Mouse (Mus musculus) C2C12 (cell line): ENCODE results near the gene Rgs4. TPM values are rescaled to one million over a fixed set of nuclear protein-coding genes. Genes with fewer than 3 reads are reported as not detected.
A peak's percentile ranks its signal among the peaks of the same experiment; 100 is the strongest.

Experiments used
- H3K27me3 ChIP-seq: one replicate; pipeline ENCODE4 v1.6.1; 2011; ENCODE audit not compliant: control insufficient read depth, insufficient read depth, insufficient read length
- H3K36me3 ChIP-seq: one replicate; pipeline ENCODE4 v1.6.1; 2011; ENCODE audit not compliant: control insufficient read depth, insufficient read depth
- H3K4me3 ChIP-seq: one replicate; pipeline ENCODE4 v1.5.1; 2011; ENCODE audit warnings: mild to moderate bottlenecking, control low read depth; ENCODE audit not compliant: poor library complexity, insufficient read depth, severe bottlenecking
- H3K79me2 ChIP-seq: one replicate; pipeline ENCODE4 v1.6.1; 2011; ENCODE audit not compliant: control insufficient read depth, insufficient read depth
- H3K79me3 ChIP-seq: one replicate; pipeline ENCODE4 v1.6.1; 2011; ENCODE audit warnings: low read depth, control low read depth
- H3ac ChIP-seq: one replicate; pipeline ENCODE3; 2011; ENCODE audit warnings: low read depth; ENCODE audit not compliant: control insufficient read depth, insufficient read length
- CEBPB ChIP-seq: IDR thresholded peaks from one replicate; pipeline ENCODE4 v1.6.1; 2011; ENCODE audit warnings: low read depth, mild to moderate bottlenecking, control low read depth, moderate library complexity
- CTCF ChIP-seq: IDR thresholded peaks from one replicate; pipeline ENCODE4 v1.5.1; 2011; ENCODE audit not compliant: control insufficient read depth, insufficient read depth, insufficient read length
- FOSL1 ChIP-seq: IDR thresholded peaks from one replicate; pipeline ENCODE4 v1.8.0; 2011; ENCODE audit warnings: mild to moderate bottlenecking, low read length; ENCODE audit not compliant: poor library complexity, insufficient read depth, severe bottlenecking
- MAX ChIP-seq: IDR thresholded peaks from one replicate; pipeline ENCODE4 v1.6.1; 2011; ENCODE audit warnings: mild to moderate bottlenecking, control low read depth
- MYOD1 ChIP-seq: IDR thresholded peaks from one replicate; pipeline ENCODE4 v1.6.1; 2011; ENCODE audit warnings: low read depth; ENCODE audit not compliant: control insufficient read depth, insufficient read length
- MYOG ChIP-seq: IDR thresholded peaks from one replicate; pipeline ENCODE4 v1.6.1; 2011; ENCODE audit not compliant: control insufficient read depth, insufficient read length; ENCODE audit errors: extremely low read depth
- USF1 ChIP-seq: IDR thresholded peaks from one replicate; pipeline ENCODE4 v1.6.1; 2011; ENCODE audit warnings: low read depth, mild to moderate bottlenecking, control low read depth, moderate library complexity
- long read RNA-seq, 2 experiments: library from polyadenylated mRNA; unstranded; transcript quantifications; one replicate each; pipeline ENCODE4 v2.0.0; 2019 to 2020
- polyA plus RNA-seq: library from polyadenylated mRNA; unstranded; fragments of >200 nt; fragmentation: generic; extraction: Trizol; gene quantifications from one replicate; pipeline ENCODE4 v1.2.1, GENCODE M21; 2012; ENCODE audit warnings: missing spikeins

Gene Rgs4
- 1.1 TPM for polyA plus RNA-seq
- long read RNA-seq, experiment 1, partial matches to known transcripts: 0 of 1 reads
- long read RNA-seq, experiment 1, other reads (novel, unspliced or antisense): 0 of 1 reads
- long read RNA-seq, experiment 2, partial matches to known transcripts: 0 of 1 reads
- long read RNA-seq, experiment 2, other reads (novel, unspliced or antisense): 0 of 1 reads

DNA sequence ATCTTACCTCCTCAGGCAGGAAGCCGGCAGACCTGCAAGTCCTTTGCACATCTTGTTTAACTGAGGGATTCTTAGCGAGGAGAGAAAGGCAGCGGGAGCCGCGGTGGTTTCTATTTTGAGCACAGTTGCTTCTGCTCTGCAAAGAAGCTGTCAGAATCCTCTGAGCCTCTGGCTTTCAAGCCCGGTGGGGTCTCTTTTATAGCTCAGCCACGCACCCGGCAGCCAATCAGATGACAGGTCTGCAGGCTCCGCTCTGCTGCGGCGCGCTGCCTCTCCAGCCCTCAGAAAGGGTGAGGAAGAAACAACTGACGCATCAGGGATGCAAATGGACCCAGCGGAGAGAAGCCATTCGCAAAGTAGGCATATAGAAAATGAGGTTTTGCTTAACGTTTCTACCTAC lies at the start of gene Rgs4:
TSS of gene Rgs4 (minus strand) at position 170 of the 400 bp plus-strand sequence.
- H3K27me3 ChIP-seq: no peaks in the 10 kb centered on the region
- no peak within 1 kb of the TSS for H3ac ChIP-seq
- peak within 1 kb of the TSS; percentile 14 for H3K4me3 ChIP-seq

DNA sequence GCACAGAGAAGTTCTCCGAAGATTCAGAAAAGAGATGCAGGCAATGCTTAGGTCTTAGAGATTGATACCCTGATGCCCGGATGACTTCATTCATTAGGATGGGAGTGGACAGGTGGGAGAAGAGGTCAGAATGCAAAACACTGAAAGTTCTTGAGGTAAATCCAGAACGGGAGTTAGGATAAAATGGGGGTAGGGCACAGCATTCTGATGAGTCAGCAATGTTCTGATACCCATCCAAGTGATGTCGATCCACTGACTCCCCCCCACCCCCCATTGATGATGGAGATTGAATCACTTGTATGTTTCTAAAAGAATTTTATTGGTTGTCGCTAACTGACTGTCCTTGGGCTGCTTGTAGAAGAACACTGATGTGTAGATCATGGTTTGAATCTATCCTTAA lies 45.0 kb upstream of the Rgs4 start:
- H3ac ChIP-seq: no peak overlapping the region
- no peak overlapping the region for H3K4me3 ChIP-seq
- TF ChIP-seq CTCF: no peak
- TF ChIP-seq MYOG: no peak
- TF ChIP-seq MAX: no peak
- TF ChIP-seq MYOD1: no peak
- no peak for TF ChIP-seq FOSL1
- TF ChIP-seq USF1: no peak
- no peak for TF ChIP-seq CEBPB
- no peaks in the 10 kb centered on the region for H3K27me3 ChIP-seq
- no peaks in the 10 kb centered on the region for H3K36me3 ChIP-seq
- H3K79me2 ChIP-seq: no peaks in the 10 kb centered on the region
- no peaks in the 10 kb centered on the region for H3K79me3 ChIP-seq

More for the DNA sequence above, at the start of gene Rgs4:
- TF ChIP-seq FOSL1 (no peak), MYOG (no peak), MYOD1 (no peak), USF1 (no peak)
- Histone ChIP-seq H3K36me3 (no peaks in the 10 kb centered on the region), H3K79me2 (no peaks in the 10 kb centered on the region), H3K79me3 (no peaks in the 10 kb centered on the region)

DNA sequence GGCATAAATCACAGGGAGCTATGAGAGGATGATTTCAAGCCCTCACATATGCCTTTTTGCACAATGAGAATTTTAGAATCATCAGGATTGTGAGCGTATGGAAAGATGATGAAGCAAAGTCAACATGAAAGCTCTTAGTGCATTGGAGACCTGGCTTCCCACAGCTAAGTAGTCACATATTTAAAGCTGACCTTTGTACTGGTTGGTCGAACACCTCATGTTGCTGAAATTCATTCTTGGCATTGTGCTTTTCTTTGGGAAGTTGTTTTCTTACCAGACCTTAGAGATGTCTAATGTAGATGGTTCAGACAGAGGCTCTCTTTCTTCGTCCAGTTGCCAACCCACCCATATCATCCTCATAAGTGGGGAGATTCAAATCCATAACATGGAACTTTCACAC lies 38.5 kb upstream of the Rgs4 start:
- no peaks in the 10 kb centered on the region for H3K27me3 ChIP-seq
- no peaks in the 10 kb centered on the region for H3K36me3 ChIP-seq
- no peaks in the 10 kb centered on the region for H3K79me3 ChIP-seq
- no peak for TF ChIP-seq MYOD1
- TF ChIP-seq CTCF: no peak
- no peak for TF ChIP-seq CEBPB
- TF ChIP-seq FOSL1: no peak
- no peak for TF ChIP-seq USF1
- TF ChIP-seq MAX: no peak
- no peak for TF ChIP-seq MYOG
- no peaks in the 10 kb centered on the region for H3K79me2 ChIP-seq
- no peak overlapping the region for H3K4me3 ChIP-seq
- H3ac ChIP-seq: no peak overlapping the region

- Histone ChIP-seq H3ac (no peak overlapping the region), H3K79me3 (no peaks in the 10 kb centered on the region), H3K79me2 (no peaks in the 10 kb centered on the region), H3K36me3 (no peaks in the 10 kb centered on the region), H3K4me3 (no peak overlapping the region), H3K27me3 (no peaks in the 10 kb centered on the region)
- TF ChIP-seq FOSL1: peak; percentile 87
- TF ChIP-seq MAX: peak; percentile 53
- TF ChIP-seq USF1: no peak
- no peak for TF ChIP-seq MYOG
- no peak for TF ChIP-seq CTCF
- TF ChIP-seq MYOD1: no peak
- TF ChIP-seq CEBPB: peak; percentile 51
Observed at GRCm38 (mm10) chr1:169776566-169776965, 29.1 kb upstream of the Rgs4 start.

- Histone ChIP-seq H3ac (no peak overlapping the region), H3K36me3 (no peaks in the 10 kb centered on the region), H3K27me3 (no peaks in the 10 kb centered on the region), H3K4me3 (no peak overlapping the region), H3K79me2 (no peaks in the 10 kb centered on the region), H3K79me3 (no peaks in the 10 kb centered on the region)
- TF ChIP-seq FOSL1 (no peak), MAX (no peak), MYOD1 (no peak), MYOG (no peak), CEBPB (no peak), CTCF (no peak), USF1 (no peak)
Observed at GRCm38 (mm10) chr1:169764619-169764955, 17.1 kb upstream of the Rgs4 start.

DNA sequence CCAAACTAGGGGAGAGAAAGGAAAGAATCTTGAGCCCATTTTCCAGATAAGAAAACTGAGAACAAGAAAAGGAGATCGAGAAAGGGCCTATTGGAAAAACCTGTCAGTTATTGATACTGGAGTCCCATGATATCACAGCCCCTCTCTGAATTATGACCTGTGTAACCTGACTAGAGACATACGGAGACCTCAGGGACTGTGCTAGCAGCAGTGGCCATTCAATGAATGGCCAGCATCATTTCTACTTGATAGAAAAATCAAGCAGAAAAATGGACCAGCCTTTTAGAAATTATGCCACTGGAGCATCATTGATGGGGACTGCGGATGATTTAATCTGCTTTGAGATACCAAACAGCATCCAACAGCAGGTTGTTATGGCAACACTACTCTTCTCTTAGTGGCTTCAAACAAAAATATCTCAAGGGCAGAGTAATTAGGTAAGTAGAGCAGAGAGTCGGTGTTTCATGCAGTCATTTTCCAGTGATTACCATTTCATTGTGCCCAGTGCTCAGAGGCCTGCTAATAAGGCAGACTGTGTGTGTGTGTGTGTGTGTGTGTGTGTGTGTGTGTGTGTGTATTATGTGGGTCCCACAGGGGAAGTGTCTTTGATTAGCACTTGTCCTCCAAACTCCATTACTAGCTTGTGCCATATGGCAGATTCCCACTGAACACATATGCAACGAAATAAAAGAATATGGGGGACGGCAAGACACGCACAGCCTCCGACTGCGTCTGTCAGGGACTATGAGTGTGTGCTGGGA lies 16.6 kb upstream of the Rgs4 start:
- H3K4me3 ChIP-seq: no peak overlapping the region
- TF ChIP-seq CEBPB (no peak), MYOG (no peak), FOSL1 (no peak), MAX (no peak), MYOD1 (no peak)
- H3K36me3 ChIP-seq: no peaks in the 10 kb centered on the region
- H3K79me3 ChIP-seq: no peaks in the 10 kb centered on the region
- H3ac ChIP-seq: no peak overlapping the region
- no peaks in the 10 kb centered on the region for H3K79me2 ChIP-seq
- H3K27me3 ChIP-seq: no peaks in the 10 kb centered on the region
